Comparison of ENCODE assay signal across 19 mouse cellular contexts in genomic region chr10:80036832-80037231, GRCm38 (mm10). TPM values are rescaled to one million over a fixed set of nuclear protein-coding genes. Genes with fewer than 3 reads are reported as not detected.
DNase-seq lines count a peak whose midpoint lies in the region; ATAC-seq lines count a peak whose summit lies in the region.
"Had no signal": no experiment of that assay in that cellular context is flagged by ENCODE, and none has a peak within 500 bp of the region (broad histone marks: within the 10 kb centered on the region; RNA-seq: fewer than 3 reads in every experiment).

No protein-coding gene starts in this region.

- H3K36me3 ChIP-seq in forebrain, embryonic 10.5 days (replicated peaks), result peaks cover 44% of the 10 kb centered on the region
- peaks cover 43% of the 10 kb centered on the region for H3K36me3 ChIP-seq in forebrain, embryonic 13.5 days (ENCODE audit: poor library complexity, severe bottlenecking)
- peaks cover 40% of the 10 kb centered on the region for H3K36me3 ChIP-seq in hindbrain, embryonic 13.5 days
- H3K36me3 ChIP-seq in hindbrain, embryonic 14.5 days (replicated peaks; ENCODE audit: control insufficient read depth, insufficient read depth), result peaks cover 41% of the 10 kb centered on the region
- peaks cover 38% of the 10 kb centered on the region for H3K36me3 ChIP-seq in midbrain, embryonic 13.5 days
- peaks cover 23% of the 10 kb centered on the region for H3K36me3 ChIP-seq in midbrain, embryonic 16.5 days (ENCODE audit: control insufficient read depth, insufficient read depth, low read length)

- peak overlapping the region; percentile 84; the same call in 1 of the 2 replicates for H3K4me3 ChIP-seq in forebrain, embryonic 10.5 days
- H3K4me3 ChIP-seq in forebrain, embryonic 13.5 days, result no peak overlapping the region
- H3K4me3 ChIP-seq in hindbrain, embryonic 13.5 days, result no peak overlapping the region
- no peak overlapping the region for H3K4me3 ChIP-seq in hindbrain, embryonic 14.5 days (replicated peaks; ENCODE audit: low read length)
- no peak overlapping the region for H3K4me3 ChIP-seq in midbrain, embryonic 13.5 days (replicated peaks)
- H3K4me3 ChIP-seq in midbrain, embryonic 16.5 days (ENCODE audit: low read depth, low read length), result no peak overlapping the region
- H3K4me3 ChIP-seq: midbrain, embryonic 15.5 days had no signal

- ATAC-seq in forebrain, embryonic 13.5 days, result no peak
- ATAC-seq in hindbrain, embryonic 13.5 days (ENCODE audit: low FRiP score), result no peak
- no peak for ATAC-seq in hindbrain, embryonic 14.5 days (ENCODE audit: low FRiP score)
- no peak for ATAC-seq in midbrain, embryonic 13.5 days
- no peak for ATAC-seq in midbrain, embryonic 16.5 days
- ATAC-seq: forebrain, postnatal 0 days; midbrain, embryonic 15.5 days had no signal

- no peak overlapping the region for H3K9ac ChIP-seq in forebrain, embryonic 13.5 days
- H3K9ac ChIP-seq in hindbrain, embryonic 13.5 days, result peak overlapping the region; percentile 24; the same call in 1 of the 2 replicates
- no peak overlapping the region for H3K9ac ChIP-seq in hindbrain, embryonic 14.5 days
- 0 out of 2 replicates have a peak overlapping the region, but pooled peaks have one; percentile 19 for H3K9ac ChIP-seq in midbrain, embryonic 13.5 days (replicated peaks)
- H3K9ac ChIP-seq in midbrain, embryonic 16.5 days (ENCODE audit: low read depth, low read length), result no peak overlapping the region
- H3K9ac ChIP-seq: forebrain, postnatal 0 days; midbrain, embryonic 15.5 days had no signal

- H3K4me2 ChIP-seq in forebrain, embryonic 13.5 days, result no peak overlapping the region
- no peak overlapping the region for H3K4me2 ChIP-seq in hindbrain, embryonic 13.5 days
- H3K4me2 ChIP-seq in hindbrain, embryonic 14.5 days (replicated peaks), result no peak overlapping the region
- H3K4me2 ChIP-seq in midbrain, embryonic 13.5 days (replicated peaks), result no peak overlapping the region
- H3K4me2 ChIP-seq in midbrain, embryonic 16.5 days (ENCODE audit: low read length), result no peak overlapping the region
- H3K4me2 ChIP-seq: midbrain, embryonic 15.5 days had no signal

- H3K4me1 ChIP-seq in forebrain, embryonic 10.5 days, result peaks cover 36% of the 10 kb centered on the region
- peaks cover 13% of the 10 kb centered on the region for H3K4me1 ChIP-seq in forebrain, embryonic 13.5 days
- H3K4me1 ChIP-seq in hindbrain, embryonic 13.5 days (replicated peaks), result peaks cover 30% of the 10 kb centered on the region
- H3K4me1 ChIP-seq in hindbrain, embryonic 14.5 days (replicated peaks; ENCODE audit: control insufficient read depth, insufficient read depth, low read length), result peaks cover 14% of the 10 kb centered on the region
- H3K4me1 ChIP-seq in midbrain, embryonic 13.5 days (replicated peaks), result peaks cover 22% of the 10 kb centered on the region
- peaks cover 16% of the 10 kb centered on the region for H3K4me1 ChIP-seq in midbrain, embryonic 16.5 days (ENCODE audit: control insufficient read depth, insufficient read depth, low read length)

- no peaks in the 10 kb centered on the region for H3K27me3 ChIP-seq in forebrain, embryonic 10.5 days (ENCODE audit: poor library complexity, severe bottlenecking)
- no peaks in the 10 kb centered on the region for H3K27me3 ChIP-seq in forebrain, embryonic 13.5 days
- H3K27me3 ChIP-seq in hindbrain, embryonic 13.5 days, result no peaks in the 10 kb centered on the region
- no peaks in the 10 kb centered on the region for H3K27me3 ChIP-seq in hindbrain, embryonic 14.5 days (ENCODE audit: control insufficient read depth, insufficient read depth, low read length)
- no peaks in the 10 kb centered on the region for H3K27me3 ChIP-seq in midbrain, embryonic 13.5 days
- H3K27me3 ChIP-seq in midbrain, embryonic 16.5 days (ENCODE audit: control insufficient read depth, insufficient read depth, low read depth, low read length), result no peaks in the 10 kb centered on the region
- H3K27me3 ChIP-seq: midbrain, embryonic 15.5 days had no signal

- WGBS in forebrain, embryonic 10.5 days, result 93% methylated on average over 13 of the region's 13 CpGs
- WGBS in forebrain, embryonic 13.5 days, result 91% methylated on average over 13 of the region's 13 CpGs
- 92% methylated on average over 13 of the region's 13 CpGs for WGBS in hindbrain, embryonic 13.5 days
- WGBS in hindbrain, embryonic 14.5 days, result 96% methylated on average over 13 of the region's 13 CpGs
- 95% methylated on average over 13 of the region's 13 CpGs for WGBS in midbrain, embryonic 13.5 days
- WGBS in midbrain, embryonic 16.5 days, result 94% methylated on average over 13 of the region's 13 CpGs

- DNase-seq in forebrain, embryonic 10.5 days (ENCODE audit: extremely low spot score, low spot score), result no peak
- DNase-seq in hindbrain, embryonic 14.5 days (ENCODE audit: low spot score), result no peak
- no peak for DNase-seq in c-Kit-positive CD71-positive TER-119-positive erythroid progenitor cells, embryonic 14.5 days (ENCODE audit: low spot score)
- no peak for DNase-seq in adrenal gland, adult (ENCODE audit: inconsistent age in 2 of 2, low spot score in 1 of 2)
- DNase-seq: adrenal gland, adult 8-10 months; cerebellum, adult 11-12 months; forebrain, postnatal 0 days; kidney, postnatal 10 days; liver; lung, adult 2 months; retina, postnatal 1 day; thymus, adult 18-20 months had no signal

- no peaks in the 10 kb centered on the region for H3K9me3 ChIP-seq in forebrain, embryonic 10.5 days
- no peaks in the 10 kb centered on the region for H3K9me3 ChIP-seq in forebrain, embryonic 13.5 days (replicated peaks)
- no peaks in the 10 kb centered on the region for H3K9me3 ChIP-seq in hindbrain, embryonic 13.5 days
- no peaks in the 10 kb centered on the region for H3K9me3 ChIP-seq in hindbrain, embryonic 14.5 days (ENCODE audit: control insufficient read depth, low read length)
- H3K9me3 ChIP-seq in midbrain, embryonic 13.5 days, result no peaks in the 10 kb centered on the region
- H3K9me3 ChIP-seq in midbrain, embryonic 16.5 days (replicated peaks; ENCODE audit: control insufficient read depth, low read length, poor library complexity, severe bottlenecking), result no peaks in the 10 kb centered on the region
- H3K9me3 ChIP-seq: embryonic facial prominence, embryonic 10.5 days; midbrain, embryonic 15.5 days had no signal

- no peak overlapping the region for H3K27ac ChIP-seq in forebrain, embryonic 10.5 days
- H3K27ac ChIP-seq in forebrain, embryonic 13.5 days, result no peak overlapping the region
- no peak overlapping the region for H3K27ac ChIP-seq in hindbrain, embryonic 13.5 days
- no peak overlapping the region for H3K27ac ChIP-seq in hindbrain, embryonic 14.5 days
- H3K27ac ChIP-seq in midbrain, embryonic 13.5 days, result no peak overlapping the region
- no peak overlapping the region for H3K27ac ChIP-seq in midbrain, embryonic 16.5 days (ENCODE audit: low read length)
- H3K27ac ChIP-seq: embryonic facial prominence, embryonic 10.5 days; macrophage; midbrain, embryonic 15.5 days had no signal

RNA-seq across cellular contexts. Expression of gene Polr2e, which starts 2.8 kb away (rescaled TPM):
- polyA plus RNA-seq in forebrain, embryonic 10.5 days (2016; fragmentation: Nextera tagmentation; extraction: Ambion mirVana), result 279 and 286 TPM in 2 replicates
- 193 and 199 TPM in 2 replicates for polyA plus RNA-seq in forebrain, embryonic 13.5 days (2015; fragmentation: Nextera tagmentation; extraction: Ambion mirVana)
- 150 and 154 TPM in 2 replicates for polyA plus RNA-seq in hindbrain, embryonic 13.5 days (2015; fragmentation: Nextera tagmentation; extraction: Ambion mirVana)
- polyA plus RNA-seq in hindbrain, embryonic 14.5 days (2014; fragmentation: Nextera tagmentation; extraction: Ambion mirVana), result 142 and 150 TPM in 2 replicates
- 159 and 174 TPM in 2 replicates for polyA plus RNA-seq in midbrain, embryonic 13.5 days (2015; fragmentation: Nextera tagmentation; extraction: Ambion mirVana)
- 124 and 131 TPM in 2 replicates for polyA plus RNA-seq in midbrain, embryonic 16.5 days (2015; fragmentation: Nextera tagmentation; extraction: Ambion mirVana)

RNA-seq across cellular contexts. Expression of gene Gpx4, which starts 10.1 kb away (rescaled TPM):
- polyA plus RNA-seq in forebrain, embryonic 10.5 days (2016; fragmentation: Nextera tagmentation; extraction: Ambion mirVana), result 670 and 692 TPM in 2 replicates
- 487 and 489 TPM in 2 replicates for polyA plus RNA-seq in forebrain, embryonic 13.5 days (2015; fragmentation: Nextera tagmentation; extraction: Ambion mirVana)
- 509 and 531 TPM in 2 replicates for polyA plus RNA-seq in hindbrain, embryonic 13.5 days (2015; fragmentation: Nextera tagmentation; extraction: Ambion mirVana)
- polyA plus RNA-seq in hindbrain, embryonic 14.5 days (2014; fragmentation: Nextera tagmentation; extraction: Ambion mirVana), result 556 and 557 TPM in 2 replicates
- 498 and 532 TPM in 2 replicates for polyA plus RNA-seq in midbrain, embryonic 13.5 days (2015; fragmentation: Nextera tagmentation; extraction: Ambion mirVana)
- 509 and 552 TPM in 2 replicates for polyA plus RNA-seq in midbrain, embryonic 16.5 days (2015; fragmentation: Nextera tagmentation; extraction: Ambion mirVana)

RNA-seq across cellular contexts. Expression of gene Arhgap45, which starts 20.4 kb away (rescaled TPM):
- polyA plus RNA-seq in forebrain, embryonic 10.5 days (2016; fragmentation: Nextera tagmentation; extraction: Ambion mirVana), result 8.0 and 9.1 TPM in 2 replicates
- polyA plus RNA-seq in forebrain, embryonic 13.5 days (2015; fragmentation: Nextera tagmentation; extraction: Ambion mirVana), result 1.2 and 1.3 TPM in 2 replicates
- 2.5 and 2.8 TPM in 2 replicates for polyA plus RNA-seq in hindbrain, embryonic 13.5 days (2015; fragmentation: Nextera tagmentation; extraction: Ambion mirVana)
- polyA plus RNA-seq in hindbrain, embryonic 14.5 days (2014; fragmentation: Nextera tagmentation; extraction: Ambion mirVana), result 1.1 and 1.7 TPM in 2 replicates
- 1.5 and 1.6 TPM in 2 replicates for polyA plus RNA-seq in midbrain, embryonic 13.5 days (2015; fragmentation: Nextera tagmentation; extraction: Ambion mirVana)
- polyA plus RNA-seq in midbrain, embryonic 16.5 days (2015; fragmentation: Nextera tagmentation; extraction: Ambion mirVana), result 1.2 TPM in 2 replicates

RNA-seq across cellular contexts. Expression of gene Abca7, which starts 40.5 kb away (rescaled TPM):
- polyA plus RNA-seq in forebrain, embryonic 10.5 days (2016; fragmentation: Nextera tagmentation; extraction: Ambion mirVana), result 2.9 and 3.1 TPM in 2 replicates
- 3.1 and 3.9 TPM in 2 replicates for polyA plus RNA-seq in forebrain, embryonic 13.5 days (2015; fragmentation: Nextera tagmentation; extraction: Ambion mirVana)
- polyA plus RNA-seq in hindbrain, embryonic 13.5 days (2015; fragmentation: Nextera tagmentation; extraction: Ambion mirVana), result 5.2 and 6.1 TPM in 2 replicates
- 4.1 and 4.5 TPM in 2 replicates for polyA plus RNA-seq in hindbrain, embryonic 14.5 days (2014; fragmentation: Nextera tagmentation; extraction: Ambion mirVana)
- polyA plus RNA-seq in midbrain, embryonic 13.5 days (2015; fragmentation: Nextera tagmentation; extraction: Ambion mirVana), result 5.4 and 5.8 TPM in 2 replicates
- polyA plus RNA-seq in midbrain, embryonic 16.5 days (2015; fragmentation: Nextera tagmentation; extraction: Ambion mirVana), result 4.1 and 4.8 TPM in 2 replicates

RNA-seq across cellular contexts. Expression of gene Cnn2, which starts 48.4 kb away (rescaled TPM):
- 222 and 226 TPM in 2 replicates for polyA plus RNA-seq in forebrain, embryonic 10.5 days (2016; fragmentation: Nextera tagmentation; extraction: Ambion mirVana)
- 30.0 and 32.2 TPM in 2 replicates for polyA plus RNA-seq in forebrain, embryonic 13.5 days (2015; fragmentation: Nextera tagmentation; extraction: Ambion mirVana)
- polyA plus RNA-seq in hindbrain, embryonic 13.5 days (2015; fragmentation: Nextera tagmentation; extraction: Ambion mirVana), result 43.7 and 53.1 TPM in 2 replicates
- 28.4 and 37.6 TPM in 2 replicates for polyA plus RNA-seq in hindbrain, embryonic 14.5 days (2014; fragmentation: Nextera tagmentation; extraction: Ambion mirVana)
- 29.5 and 37.1 TPM in 2 replicates for polyA plus RNA-seq in midbrain, embryonic 13.5 days (2015; fragmentation: Nextera tagmentation; extraction: Ambion mirVana)
- 25.7 and 26.2 TPM in 2 replicates for polyA plus RNA-seq in midbrain, embryonic 16.5 days (2015; fragmentation: Nextera tagmentation; extraction: Ambion mirVana)

Comparison
In these comparisons a context has a peak if more than half of its experiments do, and no peak if none do; other contexts are left out.
1. H3K9ac ChIP-seq: peak in hindbrain, embryonic 13.5 days (single experiment) and midbrain, embryonic 13.5 days (single experiment); none in forebrain, embryonic 13.5 days (single experiment), hindbrain, embryonic 14.5 days (single experiment) and midbrain, embryonic 16.5 days (single experiment).